10 mouse cellular contexts compared by ENCODE assay signal in genomic region chr3:127554723-127555122, GRCm38 (mm10). TPM values are rescaled to one million over a fixed set of nuclear protein-coding genes. Genes with fewer than 3 reads are reported as not detected.
DNase-seq lines count a peak whose midpoint lies in the region; ATAC-seq and TF ChIP-seq lines count a peak whose summit lies in the region.
"Had no signal": no experiment of that assay in that cellular context is flagged by ENCODE, and none has a peak within 500 bp of the region (broad histone marks: within the 10 kb centered on the region; RNA-seq: fewer than 3 reads in every experiment).

No protein-coding gene starts in this region.

- H3K4me3 ChIP-seq in heart, embryonic 14.5 days (ENCODE audit: control insufficient read depth in 1 of 2, insufficient read depth in 1 of 2, low read depth in 1 of 2, low read length in 2 of 2) = no peak overlapping the region; a peak in 2 of 4 replicates
- H3K4me3 ChIP-seq in E14TG2a.4 (replicated peaks; ENCODE audit: low read length) = peak overlapping the region; percentile 96
- H3K4me3 ChIP-seq in forebrain, embryonic 12.5 days (replicated peaks) = peak overlapping the region; percentile 80; the same call in 1 of the 2 replicates
- peak overlapping the region; percentile 72; the same call in 1 of the 2 replicates for H3K4me3 ChIP-seq in liver, postnatal 0 days (ENCODE audit: low read depth, low read length)

- no peak overlapping the region for H3K27ac ChIP-seq in heart, embryonic 14.5 days (replicated peaks in 1 of 2; ENCODE audit: control insufficient read depth in 1 of 2, insufficient read depth in 1 of 2, low read depth in 2 of 2, low read length in 2 of 2)
- H3K27ac ChIP-seq in forebrain, embryonic 12.5 days = no peak overlapping the region
- no peak overlapping the region for H3K27ac ChIP-seq in liver, postnatal 0 days (ENCODE audit: low read depth)

- peak overlapping the region; percentile 73 for H3K4me2 ChIP-seq in heart, embryonic 14.5 days (ENCODE audit: low read length)
- H3K4me2 ChIP-seq in forebrain, embryonic 12.5 days = peak overlapping the region; percentile 68
- H3K4me2 ChIP-seq in liver, postnatal 0 days (ENCODE audit: low read depth, low read length) = peak overlapping the region; percentile 69

- WGBS in heart, embryonic 14.5 days = 43% methylated on average over 5 of the region's 5 CpGs
- 64% methylated on average over 5 of the region's 5 CpGs for WGBS in forebrain, embryonic 12.5 days
- 67% methylated on average over 5 of the region's 5 CpGs for WGBS in liver, postnatal 0 days (ENCODE audit: insufficient replicate concordance)

- peaks cover 32% of the 10 kb centered on the region for H3K36me3 ChIP-seq in heart, embryonic 14.5 days (ENCODE audit: control insufficient read depth, insufficient read depth, low read length)
- peaks cover 31% of the 10 kb centered on the region for H3K36me3 ChIP-seq in E14TG2a.4 (ENCODE audit: insufficient read depth, low read length)
- H3K36me3 ChIP-seq in forebrain, embryonic 12.5 days (replicated peaks) = peaks cover 22% of the 10 kb centered on the region
- peaks cover 6% of the 10 kb centered on the region for H3K36me3 ChIP-seq in liver, postnatal 0 days (replicated peaks; ENCODE audit: insufficient read depth, low read length)

- H3K4me1 ChIP-seq in heart, embryonic 14.5 days (ENCODE audit: control insufficient read depth in 2 of 2, insufficient read depth in 2 of 2, low read length in 2 of 2) = peaks cover 0 to 9% of the 10 kb centered on the region in 2 experiments; a peak in 2 of 4 replicates
- peaks cover 20% of the 10 kb centered on the region for H3K4me1 ChIP-seq in E14TG2a.4 (replicated peaks; ENCODE audit: low read depth, low read length)
- peaks cover 16% of the 10 kb centered on the region for H3K4me1 ChIP-seq in forebrain, embryonic 12.5 days
- peaks cover 7% of the 10 kb centered on the region; the same call in 1 of the 2 replicates for H3K4me1 ChIP-seq in liver, postnatal 0 days (ENCODE audit: insufficient read depth)

- H3K9me3 ChIP-seq in heart, embryonic 14.5 days (ENCODE audit: control insufficient read depth, low read length) = no peaks in the 10 kb centered on the region
- no peaks in the 10 kb centered on the region for H3K9me3 ChIP-seq in E14TG2a.4 (ENCODE audit: low read length)
- no peaks in the 10 kb centered on the region for H3K9me3 ChIP-seq in forebrain, embryonic 12.5 days
- H3K9me3 ChIP-seq in liver, postnatal 0 days (ENCODE audit: low read length) = no peaks in the 10 kb centered on the region

- H3K9ac ChIP-seq in heart, embryonic 14.5 days (ENCODE audit: low read length) = peak overlapping the region; percentile 80
- H3K9ac ChIP-seq in forebrain, embryonic 12.5 days = peak overlapping the region; percentile 40; the same call in 1 of the 2 replicates
- H3K9ac ChIP-seq in liver, postnatal 0 days (replicated peaks) = no peak overlapping the region

- TF ChIP-seq EP300 in liver, postnatal 0 days (IDR thresholded peaks at IDR 0.05; ENCODE audit: low read depth) = no peak

- DNase-seq in heart, adult 11 months = no peak
- DNase-seq in liver, postnatal 0 days = no peak
- DNase-seq in gastrocnemius, postnatal 14 days = no peak
- no peak for DNase-seq in layer of hippocampus, adult 9-11 months
- no peak for DNase-seq in right cerebral cortex, postnatal 36 days (ENCODE audit: low spot score in 2 of 2)
- DNase-seq: lung, postnatal 4 days; thymus, postnatal 4 days had no signal

- no peak for ATAC-seq in heart, embryonic 14.5 days (ENCODE audit: insufficient number of reproducible peaks, insufficient read depth, low FRiP score, low read depth)
- ATAC-seq in forebrain, embryonic 12.5 days (ENCODE audit: low FRiP score) = no peak
- ATAC-seq in liver, postnatal 0 days = no peak

- no peak for TF ChIP-seq CTCF in E14TG2a.4 (conservative IDR thresholded peaks at IDR 0.05; ENCODE audit: low read length)
- 0 out of 2 replicates have a peak, but pooled peaks have one; percentile 25 for TF ChIP-seq CTCF in liver, postnatal 0 days (IDR thresholded peaks at IDR 0.05; ENCODE audit: low read depth)

- no peaks in the 10 kb centered on the region for H3K27me3 ChIP-seq in heart, embryonic 14.5 days (ENCODE audit: control insufficient read depth, insufficient read depth, low read length)
- H3K27me3 ChIP-seq in E14TG2a.4 (ENCODE audit: insufficient read depth, low read length) = no peaks in the 10 kb centered on the region
- H3K27me3 ChIP-seq in forebrain, embryonic 12.5 days = no peaks in the 10 kb centered on the region
- H3K27me3 ChIP-seq in liver, postnatal 0 days (ENCODE audit: insufficient read depth, low read length) = no peaks in the 10 kb centered on the region

- intact Hi-C loops in gastrocnemius, postnatal 14 days (cut with DNase I; ENCODE audit: low total_unique reads) = loop anchor here (5.0 kb wide), 1 partner anchor 232 kb away; no protein-coding TSS in a partner anchor

RNA-seq across cellular contexts. Expression of gene Zgrf1, which starts 1.4 kb away (rescaled TPM):
- 8.8 and 9.5 TPM in 2 replicates for polyA plus RNA-seq in heart, embryonic 14.5 days (2014; fragmentation: Nextera tagmentation; extraction: Ambion mirVana)
- 16.5 and 20.0 TPM in 2 replicates for polyA plus RNA-seq in forebrain, embryonic 12.5 days (2016; fragmentation: Nextera tagmentation; extraction: Ambion mirVana)
- polyA plus RNA-seq in liver, postnatal 0 days (2015; fragmentation: Nextera tagmentation; extraction: Ambion mirVana) = 1.1 and 1.5 TPM in 2 replicates
- 1 to 10 TPM in 1 of 2 experiments, under 1 TPM in 1; 1.00 to 1.4 TPM for total RNA-seq in gastrocnemius, postnatal 14 days (2021)

RNA-seq across cellular contexts. Expression of gene Larp7, which starts 1.6 kb away (rescaled TPM):
- polyA plus RNA-seq in heart, embryonic 14.5 days (2014; fragmentation: Nextera tagmentation; extraction: Ambion mirVana) = 58.0 and 58.2 TPM in 2 replicates
- polyA plus RNA-seq in forebrain, embryonic 12.5 days (2016; fragmentation: Nextera tagmentation; extraction: Ambion mirVana) = 72.5 and 75.1 TPM in 2 replicates
- polyA plus RNA-seq in liver, postnatal 0 days (2015; fragmentation: Nextera tagmentation; extraction: Ambion mirVana) = 19.3 and 20.5 TPM in 2 replicates
- 10 to 100 TPM; 10.8 to 12.3 TPM for total RNA-seq in gastrocnemius, postnatal 14 days (2021)

RNA-seq across cellular contexts. Expression of gene Ank2, which starts 55.6 kb away (rescaled TPM):
- polyA plus RNA-seq in heart, embryonic 14.5 days (2014; fragmentation: Nextera tagmentation; extraction: Ambion mirVana) = 49.4 and 49.5 TPM in 2 replicates
- 118 and 121 TPM in 2 replicates for polyA plus RNA-seq in forebrain, embryonic 12.5 days (2016; fragmentation: Nextera tagmentation; extraction: Ambion mirVana)
- 4.7 and 5.1 TPM in 2 replicates for polyA plus RNA-seq in liver, postnatal 0 days (2015; fragmentation: Nextera tagmentation; extraction: Ambion mirVana)
- 100 to 1,000 TPM in 1 of 2 experiments, 10 to 100 TPM in 1; 98.1 to 119 TPM for total RNA-seq in gastrocnemius, postnatal 14 days (2021)

Comparison
In these comparisons a context has a peak if more than half of its experiments do, and no peak if none do; other contexts are left out.
1. H3K4me3 ChIP-seq: peak in E14TG2a.4 (single experiment), forebrain, embryonic 12.5 days (single experiment) and liver, postnatal 0 days (single experiment); none in heart, embryonic 14.5 days (0 of 2).
2. Peak in every context shown above with its lines, with median percentiles within 50 percentile points of each other: H3K4me2 ChIP-seq.